ENCODE assay signal across 32 mouse cellular contexts in genomic region chr14:41146922-41147321, GRCm38 (mm10). TPM values are rescaled to one million over a fixed set of nuclear protein-coding genes. Genes with fewer than 3 reads are reported as not detected.
DNase-seq lines count a peak whose midpoint lies in the region; ATAC-seq and TF ChIP-seq lines count a peak whose summit lies in the region.
"Had no signal": no experiment of that assay in that cellular context is flagged by ENCODE, and none has a peak within 500 bp of the region (broad histone marks: within the 10 kb centered on the region; RNA-seq: fewer than 3 reads in every experiment).

No protein-coding gene starts in this region.

- no peak overlapping the region for H3K4me2 ChIP-seq in lung, embryonic 14.5 days
- H3K4me2 ChIP-seq in lung, embryonic 16.5 days (ENCODE audit: low read depth, low read length): no peak overlapping the region
- H3K4me2 ChIP-seq in midbrain, embryonic 16.5 days (ENCODE audit: low read length): no peak overlapping the region
- H3K4me2 ChIP-seq: embryonic facial prominence, embryonic 13.5 days; forebrain, embryonic 12.5 days; forebrain, embryonic 15.5 days; heart, embryonic 12.5 days; heart, embryonic 15.5 days; hindbrain, embryonic 14.5 days had no signal

- H3K9me3 ChIP-seq in lung, embryonic 14.5 days (ENCODE audit: low read depth, low read length): no peaks in the 10 kb centered on the region
- H3K9me3 ChIP-seq in lung, embryonic 16.5 days (ENCODE audit: control insufficient read depth, low read length): no peaks in the 10 kb centered on the region
- no peaks in the 10 kb centered on the region for H3K9me3 ChIP-seq in midbrain, embryonic 16.5 days (replicated peaks; ENCODE audit: control insufficient read depth, low read length, poor library complexity, severe bottlenecking)
- H3K9me3 ChIP-seq: embryonic facial prominence, embryonic 10.5 days; embryonic facial prominence, embryonic 13.5 days; forebrain, embryonic 12.5 days; forebrain, embryonic 15.5 days; heart, embryonic 12.5 days; heart, embryonic 15.5 days had no signal

- no peaks in the 10 kb centered on the region for H3K4me1 ChIP-seq in lung, embryonic 14.5 days (ENCODE audit: insufficient read depth)
- H3K4me1 ChIP-seq in lung, embryonic 16.5 days (replicated peaks; ENCODE audit: control insufficient read depth, insufficient read depth, low read length): no peaks in the 10 kb centered on the region
- no peaks in the 10 kb centered on the region for H3K4me1 ChIP-seq in midbrain, embryonic 16.5 days (ENCODE audit: control insufficient read depth, insufficient read depth, low read length)
- H3K4me1 ChIP-seq: embryonic facial prominence, embryonic 10.5 days; embryonic facial prominence, embryonic 13.5 days; forebrain, embryonic 12.5 days; forebrain, embryonic 15.5 days; heart, embryonic 12.5 days; heart, embryonic 15.5 days had no signal

- TF ChIP-seq CTCF in lung, embryonic 14.5 days (IDR thresholded peaks at IDR 0.05; ENCODE audit: low read depth): no peak

- WGBS in lung, embryonic 14.5 days: 54% methylated on average over 3 of the region's 3 CpGs
- 48% methylated on average over 3 of the region's 3 CpGs for WGBS in lung, embryonic 16.5 days
- WGBS in midbrain, embryonic 16.5 days: 84% methylated on average over 3 of the region's 3 CpGs

- H3K4me3 ChIP-seq in lung, embryonic 14.5 days (ENCODE audit: low read depth, low read length): no peak overlapping the region
- no peak overlapping the region for H3K4me3 ChIP-seq in lung, embryonic 16.5 days (ENCODE audit: low read length)
- H3K4me3 ChIP-seq in midbrain, embryonic 16.5 days (ENCODE audit: low read depth, low read length): no peak overlapping the region
- H3K4me3 ChIP-seq: embryonic facial prominence, embryonic 10.5 days; embryonic facial prominence, embryonic 13.5 days; erythroblast, embryonic 14.5 days; forebrain, embryonic 12.5 days; forebrain, embryonic 15.5 days; heart, embryonic 12.5 days; heart, embryonic 15.5 days had no signal

- no peak for ATAC-seq in lung, embryonic 14.5 days (ENCODE audit: insufficient read depth)
- peak; percentile 39; the same call in 1 of the 2 replicates for ATAC-seq in lung, embryonic 16.5 days (ENCODE audit: low read depth)
- no peak for ATAC-seq in midbrain, embryonic 16.5 days
- ATAC-seq: CD4-positive, CD25-positive, alpha-beta regulatory T cell, adult 4 months; forebrain, embryonic 15.5 days had no signal

- DNase-seq in lung, embryonic 14.5 days: no peak
- DNase-seq in lung, postnatal 25 days (ENCODE audit: low spot score): peak; percentile 70
- no peak for DNase-seq in yolk sac, embryonic 10.5 days (ENCODE audit: low spot score)
- DNase-seq in adrenal gland, postnatal 10 days: no peak
- DNase-seq: adrenal gland, adult 2 months; adrenal gland, postnatal 25 days; cerebellum, adult 11-12 months; cerebellum, adult 8-10 months; cerebellum, postnatal 36 days; embryo, embryonic 11 days; gastrocnemius, postnatal 25 days; heart, adult 18-20 months; heart, postnatal 10 days; heart, postnatal 4 days had no signal

- H3K27me3 ChIP-seq in lung, embryonic 14.5 days (ENCODE audit: insufficient read depth, low read length): no peaks in the 10 kb centered on the region
- H3K27me3 ChIP-seq in lung, embryonic 16.5 days (ENCODE audit: control insufficient read depth, insufficient read depth, low read depth, low read length): no peaks in the 10 kb centered on the region
- no peaks in the 10 kb centered on the region for H3K27me3 ChIP-seq in midbrain, embryonic 16.5 days (ENCODE audit: control insufficient read depth, insufficient read depth, low read depth, low read length)
- H3K27me3 ChIP-seq: embryonic facial prominence, embryonic 13.5 days; forebrain, embryonic 12.5 days; forebrain, embryonic 15.5 days; heart, embryonic 12.5 days; heart, embryonic 15.5 days had no signal

- peak overlapping the region; percentile 56; the same call in 1 of the 2 replicates for H3K27ac ChIP-seq in lung, embryonic 14.5 days (ENCODE audit: low read depth)
- peak overlapping the region; percentile 87 for H3K27ac ChIP-seq in lung, embryonic 16.5 days (ENCODE audit: low read length)
- H3K27ac ChIP-seq in midbrain, embryonic 16.5 days (ENCODE audit: low read length): no peak overlapping the region
- H3K27ac ChIP-seq: embryonic facial prominence, embryonic 10.5 days; embryonic facial prominence, embryonic 13.5 days; forebrain, embryonic 12.5 days; forebrain, embryonic 15.5 days; heart, embryonic 15.5 days; hindbrain, embryonic 14.5 days had no signal

- H3K36me3 ChIP-seq in lung, embryonic 14.5 days (ENCODE audit: insufficient read depth): no peaks in the 10 kb centered on the region
- H3K36me3 ChIP-seq in lung, embryonic 16.5 days (ENCODE audit: control insufficient read depth, insufficient read depth, low read length): no peaks in the 10 kb centered on the region
- no peaks in the 10 kb centered on the region for H3K36me3 ChIP-seq in midbrain, embryonic 16.5 days (ENCODE audit: control insufficient read depth, insufficient read depth, low read length)
- H3K36me3 ChIP-seq: embryonic facial prominence, embryonic 10.5 days; embryonic facial prominence, embryonic 13.5 days; forebrain, embryonic 12.5 days; forebrain, embryonic 15.5 days; heart, embryonic 12.5 days; heart, embryonic 15.5 days had no signal

- H3K9ac ChIP-seq in lung, embryonic 14.5 days: no peak overlapping the region
- no peak overlapping the region for H3K9ac ChIP-seq in lung, embryonic 16.5 days (ENCODE audit: low read length)
- no peak overlapping the region for H3K9ac ChIP-seq in midbrain, embryonic 16.5 days (ENCODE audit: low read depth, low read length)
- H3K9ac ChIP-seq: embryonic facial prominence, embryonic 13.5 days; forebrain, embryonic 12.5 days; forebrain, embryonic 15.5 days; heart, embryonic 12.5 days; heart, embryonic 15.5 days; hindbrain, embryonic 14.5 days had no signal

RNA-seq across cellular contexts. Expression of gene Mbl1, which starts 4.3 kb away (rescaled TPM):
- not detected in 2 replicates for polyA plus RNA-seq in lung, embryonic 14.5 days (2014; fragmentation: Nextera tagmentation; extraction: Ambion mirVana)
- polyA plus RNA-seq in lung, embryonic 16.5 days (2015; fragmentation: Nextera tagmentation; extraction: Ambion mirVana): 0.31 and 0.39 TPM in 2 replicates
- polyA plus RNA-seq in midbrain, embryonic 16.5 days (2015; fragmentation: Nextera tagmentation; extraction: Ambion mirVana): not detected in 2 replicates
- 10 to 100 TPM; 13.2 to 31.6 TPM for total RNA-seq in adrenal gland, postnatal 10 days (2021)
- total RNA-seq: adrenal gland, postnatal 25 days; gastrocnemius, adult 8-10 months; gastrocnemius, postnatal 25 days; heart, adult 18-20 months; heart, postnatal 10 days; heart, postnatal 4 days; MEL had no signal
- polyA plus RNA-seq: adrenal gland, adult 2 months; brain, embryonic 14.5 days; C2C12; CD4-positive, CD25-positive, alpha-beta regulatory T cell, adult 4 months; cortical plate, adult 2 months; embryonic facial prominence, embryonic 10.5 days; embryonic facial prominence, embryonic 13.5 days; erythroblast, embryonic 14.5 days; forebrain, embryonic 12.5 days; forebrain, embryonic 15.5 days; gonadal fat pad, adult 2 months; heart, embryonic 15.5 days; hindbrain, embryonic 11.5 days; hindbrain, embryonic 14.5 days had no signal

RNA-seq across cellular contexts. Expression of gene Sftpa1, which starts 15.3 kb away (rescaled TPM):
- 28.1 and 29.4 TPM in 2 replicates for polyA plus RNA-seq in lung, embryonic 14.5 days (2014; fragmentation: Nextera tagmentation; extraction: Ambion mirVana)
- polyA plus RNA-seq in lung, embryonic 16.5 days (2015; fragmentation: Nextera tagmentation; extraction: Ambion mirVana): 225 and 310 TPM in 2 replicates
- polyA plus RNA-seq in midbrain, embryonic 16.5 days (2015; fragmentation: Nextera tagmentation; extraction: Ambion mirVana): not detected in 2 replicates
- total RNA-seq in adrenal gland, postnatal 10 days (2021): under 1 TPM; 0.42 to 0.55 TPM
- total RNA-seq: gastrocnemius, adult 8-10 months; gastrocnemius, postnatal 25 days; heart, postnatal 4 days; MEL had no signal
- polyA plus RNA-seq: adrenal gland, adult 2 months; brain, embryonic 14.5 days; C2C12; CD4-positive, CD25-positive, alpha-beta regulatory T cell, adult 4 months; cortical plate, adult 2 months; embryonic facial prominence, embryonic 10.5 days; embryonic facial prominence, embryonic 13.5 days; erythroblast, embryonic 14.5 days; forebrain, embryonic 12.5 days; forebrain, embryonic 15.5 days; gonadal fat pad, adult 2 months; hindbrain, embryonic 11.5 days; hindbrain, embryonic 14.5 days had no signal

RNA-seq across cellular contexts. Expression of gene Sftpd, which starts 38.0 kb away (rescaled TPM):
- not detected in 2 replicates for polyA plus RNA-seq in lung, embryonic 14.5 days (2014; fragmentation: Nextera tagmentation; extraction: Ambion mirVana)
- polyA plus RNA-seq in lung, embryonic 16.5 days (2015; fragmentation: Nextera tagmentation; extraction: Ambion mirVana): 3.3 and 6.7 TPM in 2 replicates
- not detected in 2 replicates for polyA plus RNA-seq in midbrain, embryonic 16.5 days (2015; fragmentation: Nextera tagmentation; extraction: Ambion mirVana)
- not detected for total RNA-seq in adrenal gland, postnatal 10 days (2021)
- total RNA-seq: adrenal gland, adult 2 months; adrenal gland, postnatal 25 days; gastrocnemius, adult 8-10 months; gastrocnemius, postnatal 25 days; heart, postnatal 10 days; heart, postnatal 4 days; MEL had no signal
- polyA plus RNA-seq: adrenal gland, adult 2 months; brain, embryonic 14.5 days; C2C12; CD4-positive, CD25-positive, alpha-beta regulatory T cell, adult 4 months; cortical plate, adult 2 months; embryonic facial prominence, embryonic 10.5 days; embryonic facial prominence, embryonic 13.5 days; erythroblast, embryonic 14.5 days; forebrain, embryonic 12.5 days; forebrain, embryonic 15.5 days; heart, embryonic 12.5 days; heart, embryonic 15.5 days; hindbrain, embryonic 11.5 days; hindbrain, embryonic 14.5 days had no signal

RNA-seq across cellular contexts. Expression of gene Mat1a, which starts 42.1 kb away (rescaled TPM):
- 2.6 and 4.0 TPM in 2 replicates for polyA plus RNA-seq in lung, embryonic 14.5 days (2014; fragmentation: Nextera tagmentation; extraction: Ambion mirVana)
- 6.7 and 9.5 TPM in 2 replicates for polyA plus RNA-seq in lung, embryonic 16.5 days (2015; fragmentation: Nextera tagmentation; extraction: Ambion mirVana)
- not detected in 2 replicates for polyA plus RNA-seq in midbrain, embryonic 16.5 days (2015; fragmentation: Nextera tagmentation; extraction: Ambion mirVana)
- total RNA-seq in adrenal gland, postnatal 10 days (2021): 100 to 1,000 TPM; 113 to 329 TPM
- total RNA-seq: adrenal gland, postnatal 25 days; gastrocnemius, postnatal 25 days; heart, adult 18-20 months; heart, postnatal 10 days; MEL had no signal
- polyA plus RNA-seq: C2C12; CD4-positive, CD25-positive, alpha-beta regulatory T cell, adult 4 months; embryonic facial prominence, embryonic 10.5 days; embryonic facial prominence, embryonic 13.5 days; erythroblast, embryonic 14.5 days; forebrain, embryonic 12.5 days; forebrain, embryonic 15.5 days; hindbrain, embryonic 11.5 days; hindbrain, embryonic 14.5 days had no signal

Comparison
In these comparisons a context has a peak if more than half of its experiments do, and no peak if none do; other contexts are left out.
1. RNA of gene Sftpa1, which starts 15.3 kb away (polyA plus RNA-seq): 225 to 310 TPM in lung, embryonic 16.5 days and 28.1 to 29.4 TPM in lung, embryonic 14.5 days; not detected in midbrain, embryonic 16.5 days; every median in the first group is over 10 times any median in the second.